Mouse (Mus musculus) ovary, adult 10 weeks (tissue): Measurements from ENCODE around the gene Ctag2. TPM values are rescaled to one million over a fixed set of nuclear protein-coding genes. Genes with fewer than 3 reads are reported as not detected.

Source experiments
- polyA plus RNA-seq: library from polyadenylated mRNA; stranded (reverse); fragments of 350-450 nt; fragmentation: Illumina TruSeq; extraction: RNeasy Lipid Tissue Mini Kit (QIAGEN cat#74804); gene quantifications from one replicate; pipeline ENCODE4 v1.2.3, GENCODE M21; 2014

Ctag2 gene
- not detected for polyA plus RNA-seq

GRCm38 (mm10) chrX:65047344-65047743 is at the start of gene Ctag2:
Gene Ctag2 (plus strand): TSS chrX:65047644.

